Mouse (Mus musculus): ENCODE measurements at regions not wholly inside any gene's neighbourhood (a gene's known extent, or its start where the extent isn't known, plus 50 kb on each side); places are given as distances from the start of the nearest gene placed in this dataset.

DNA sequence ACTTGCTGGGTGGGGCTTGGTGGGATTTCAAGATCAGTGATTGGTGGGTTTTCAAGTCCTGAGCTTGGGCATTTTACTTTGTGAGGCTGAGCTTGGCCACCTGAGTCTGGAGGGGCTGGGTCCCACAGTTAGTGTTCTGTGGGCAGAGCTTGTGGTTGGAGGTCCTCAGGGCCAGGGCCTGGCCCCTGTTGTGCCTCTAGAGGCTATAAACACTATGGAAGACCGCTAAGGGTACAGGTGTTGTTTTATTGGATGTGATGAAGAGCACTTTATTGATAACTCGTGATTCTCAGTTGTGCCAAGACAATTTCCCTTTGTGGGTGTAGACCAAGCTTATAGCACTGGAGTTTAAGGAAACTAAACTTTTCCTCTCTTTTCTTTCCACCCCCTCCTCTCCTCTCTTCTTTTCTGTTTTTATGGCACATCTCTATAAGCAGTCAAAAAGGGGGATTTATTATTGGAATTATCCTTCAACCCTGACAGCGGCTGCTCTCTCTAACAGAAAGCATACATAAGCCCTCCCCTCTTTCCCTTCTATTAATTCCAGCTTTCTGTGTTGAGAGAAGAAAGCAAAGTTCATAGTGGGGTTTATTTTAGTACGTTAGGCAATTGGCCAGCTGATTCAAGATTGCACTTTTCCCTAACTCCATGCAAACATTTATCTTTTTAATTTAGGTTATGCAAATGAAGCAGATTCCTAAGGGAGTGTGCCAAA is 332.0 kb upstream of the Rnaseh2b start:
- H3K27ac ChIP-seq (replicated peaks; ENCODE audit: low read depth, low read length): no peak overlapping the region
- ATAC-seq (replicated peaks; ENCODE audit: insufficient number of reproducible peaks, low FRiP score, low TSS enrichment, low read depth): no peak
- no peak for DNase-seq (ENCODE audit: low spot score)
- 70% methylated on average over 4 of the region's 4 CpGs for WGBS
- no peaks in the 10 kb centered on the region for H3K36me3 ChIP-seq (replicated peaks; ENCODE audit: control insufficient read depth, insufficient read depth, low read depth, low read length)
- no peaks in the 10 kb centered on the region for H3K27me3 ChIP-seq (ENCODE audit: control insufficient read depth, insufficient read depth, low read length)
- no peak overlapping the region for H3K4me3 ChIP-seq (ENCODE audit: low read depth, low read length)
- H3K4me1 ChIP-seq (ENCODE audit: control insufficient read depth, insufficient read depth, low read length): no peaks in the 10 kb centered on the region
- no peaks in the 10 kb centered on the region for H3K9me3 ChIP-seq (replicated peaks; ENCODE audit: control insufficient read depth, low read length)
- no peak overlapping the region for H3K4me2 ChIP-seq (ENCODE audit: low read depth, low read length)
- H3K9ac ChIP-seq (replicated peaks; ENCODE audit: low read length): no peak overlapping the region

DNA sequence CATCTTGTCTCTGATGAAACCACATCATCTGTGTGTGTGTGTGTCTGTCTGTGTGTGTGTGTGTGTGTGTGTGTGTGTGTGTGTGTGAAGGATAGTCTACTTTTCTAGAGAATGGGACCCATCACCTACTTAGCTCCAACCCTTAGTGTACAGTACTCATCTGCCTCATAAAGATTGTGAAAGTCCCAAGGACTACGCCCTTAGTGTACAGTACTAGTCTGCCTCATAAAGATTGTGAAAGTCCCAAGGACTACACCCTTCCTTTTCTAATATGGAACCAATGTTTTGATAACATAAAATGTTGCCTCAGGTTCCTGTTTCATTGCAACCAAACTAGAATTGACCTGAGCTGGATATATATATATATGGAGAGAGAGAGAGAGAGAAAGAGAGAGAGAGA is 323.9 kb upstream of the Rnaseh2b start:
- ATAC-seq (replicated peaks; ENCODE audit: insufficient number of reproducible peaks, low FRiP score, low TSS enrichment, low read depth): no peak
- WGBS: 94% methylated on average over 1 of the region's 1 CpGs
- H3K36me3 ChIP-seq (replicated peaks; ENCODE audit: control insufficient read depth, insufficient read depth, low read depth, low read length): no peaks in the 10 kb centered on the region
- H3K27ac ChIP-seq (replicated peaks; ENCODE audit: low read depth, low read length): no peak overlapping the region
- H3K4me1 ChIP-seq (ENCODE audit: control insufficient read depth, insufficient read depth, low read length): no peaks in the 10 kb centered on the region
- H3K27me3 ChIP-seq (ENCODE audit: control insufficient read depth, insufficient read depth, low read length): no peaks in the 10 kb centered on the region
- no peak overlapping the region for H3K9ac ChIP-seq (replicated peaks; ENCODE audit: low read length)
- no peak overlapping the region for H3K4me2 ChIP-seq (ENCODE audit: low read depth, low read length)
- no peak for DNase-seq (ENCODE audit: low spot score)
- no peaks in the 10 kb centered on the region for H3K9me3 ChIP-seq (replicated peaks; ENCODE audit: control insufficient read depth, low read length)
- no peak overlapping the region for H3K4me3 ChIP-seq (ENCODE audit: low read depth, low read length)

- no peak for ATAC-seq (replicated peaks; ENCODE audit: insufficient number of reproducible peaks, low FRiP score, low TSS enrichment, low read depth)
- WGBS: 84% methylated on average over 5 of the region's 5 CpGs
These were observed 323.3 kb upstream of the Rnaseh2b start for GRCm38 (mm10) chr14:61968957-61969535.

GRCm38 (mm10) chr14:61970591-61970990 is 321.8 kb upstream of the Rnaseh2b start:
- no peak for DNase-seq (ENCODE audit: low spot score)
- H3K4me1 ChIP-seq (ENCODE audit: control insufficient read depth, insufficient read depth, low read length): no peaks in the 10 kb centered on the region
- no peaks in the 10 kb centered on the region for H3K36me3 ChIP-seq (replicated peaks; ENCODE audit: control insufficient read depth, insufficient read depth, low read depth, low read length)
- no peak for ATAC-seq (replicated peaks; ENCODE audit: insufficient number of reproducible peaks, low FRiP score, low TSS enrichment, low read depth)
- H3K4me3 ChIP-seq (ENCODE audit: low read depth, low read length): no peak overlapping the region
- H3K9ac ChIP-seq (replicated peaks; ENCODE audit: low read length): no peak overlapping the region
- WGBS: 90% methylated on average over 3 of the region's 3 CpGs
- no peaks in the 10 kb centered on the region for H3K27me3 ChIP-seq (ENCODE audit: control insufficient read depth, insufficient read depth, low read length)
- H3K4me2 ChIP-seq (ENCODE audit: low read depth, low read length): no peak overlapping the region
- no peak overlapping the region for H3K27ac ChIP-seq (replicated peaks; ENCODE audit: low read depth, low read length)
- no peaks in the 10 kb centered on the region for H3K9me3 ChIP-seq (replicated peaks; ENCODE audit: control insufficient read depth, low read length)

More at GRCm38 (mm10) chr14:61968957-61969535, 323.3 kb upstream of the Rnaseh2b start:
- no peak overlapping the region for H3K9ac ChIP-seq (replicated peaks; ENCODE audit: low read length)
- H3K4me2 ChIP-seq (ENCODE audit: low read depth, low read length): no peak overlapping the region
- no peaks in the 10 kb centered on the region for H3K9me3 ChIP-seq (replicated peaks; ENCODE audit: control insufficient read depth, low read length)
- H3K4me1 ChIP-seq (ENCODE audit: control insufficient read depth, insufficient read depth, low read length): no peaks in the 10 kb centered on the region
- H3K27me3 ChIP-seq (ENCODE audit: control insufficient read depth, insufficient read depth, low read length): no peaks in the 10 kb centered on the region
- no peak for DNase-seq (ENCODE audit: low spot score)
- H3K36me3 ChIP-seq (replicated peaks; ENCODE audit: control insufficient read depth, insufficient read depth, low read depth, low read length): no peaks in the 10 kb centered on the region
- no peak overlapping the region for H3K4me3 ChIP-seq (ENCODE audit: low read depth, low read length)
- no peak overlapping the region for H3K27ac ChIP-seq (replicated peaks; ENCODE audit: low read depth, low read length)

DNA sequence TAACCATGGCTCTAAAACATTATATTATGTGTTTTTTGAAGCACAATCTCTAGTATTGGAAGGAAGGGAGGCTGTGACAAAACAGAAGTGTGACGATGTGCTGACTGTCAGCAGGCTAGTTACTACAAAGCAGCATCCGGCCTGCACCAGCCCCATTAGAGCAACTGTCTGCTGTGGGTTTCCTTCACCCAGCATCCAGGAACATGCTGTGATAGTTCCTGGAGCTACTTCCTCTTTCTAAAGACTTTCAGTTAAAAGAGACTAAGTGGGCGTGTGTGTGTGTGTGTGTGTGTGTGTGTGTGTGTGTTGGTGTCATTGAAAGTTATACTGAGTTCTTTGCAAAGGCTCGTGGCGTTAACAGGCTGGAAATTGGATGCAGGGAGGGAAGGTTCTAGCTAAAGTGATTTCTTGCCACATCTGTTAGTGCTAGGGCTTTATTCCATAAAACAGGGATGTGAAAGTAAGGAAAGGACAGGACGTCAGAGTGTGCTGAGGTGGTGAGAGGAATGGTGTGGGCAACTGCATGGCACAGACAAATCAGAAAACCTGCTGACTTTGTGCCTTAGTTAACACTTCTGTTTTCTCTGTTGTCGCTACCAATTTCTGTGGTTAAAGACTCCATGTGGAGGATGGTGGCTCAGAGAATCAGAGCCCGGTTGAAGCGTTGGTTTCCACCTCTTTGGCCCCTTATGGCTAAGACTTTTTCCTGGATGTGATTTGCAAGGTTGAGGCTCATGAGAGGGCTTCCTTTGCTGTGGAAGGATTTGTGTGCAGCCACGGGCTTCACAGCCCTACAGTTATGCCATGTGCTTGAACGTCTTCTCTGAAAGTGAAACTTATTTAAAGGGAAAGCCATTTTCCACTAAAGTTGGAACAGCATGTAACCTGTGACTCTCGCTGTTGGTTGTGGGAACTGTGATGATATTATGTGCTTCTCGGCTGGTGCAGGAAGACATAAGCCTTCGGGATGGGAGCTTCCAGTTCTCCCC is 321.0 kb upstream of the Rnaseh2b start:
- Histone ChIP-seq H3K4me2 (ENCODE audit: low read depth, low read length) (no peak overlapping the region), H3K9ac (replicated peaks; ENCODE audit: low read length) (no peak overlapping the region), H3K27ac (replicated peaks; ENCODE audit: low read depth, low read length) (no peak overlapping the region), H3K4me1 (ENCODE audit: control insufficient read depth, insufficient read depth, low read length) (no peaks in the 10 kb centered on the region), H3K4me3 (ENCODE audit: low read depth, low read length) (no peak overlapping the region), H3K9me3 (replicated peaks; ENCODE audit: control insufficient read depth, low read length) (no peaks in the 10 kb centered on the region), H3K27me3 (ENCODE audit: control insufficient read depth, insufficient read depth, low read length) (no peaks in the 10 kb centered on the region), H3K36me3 (replicated peaks; ENCODE audit: control insufficient read depth, insufficient read depth, low read depth, low read length) (no peaks in the 10 kb centered on the region)
- 76% methylated on average over 14 of the region's 14 CpGs for WGBS
- ATAC-seq (replicated peaks; ENCODE audit: insufficient number of reproducible peaks, low FRiP score, low TSS enrichment, low read depth): no peak
- DNase-seq (ENCODE audit: low spot score): no peak

DNA sequence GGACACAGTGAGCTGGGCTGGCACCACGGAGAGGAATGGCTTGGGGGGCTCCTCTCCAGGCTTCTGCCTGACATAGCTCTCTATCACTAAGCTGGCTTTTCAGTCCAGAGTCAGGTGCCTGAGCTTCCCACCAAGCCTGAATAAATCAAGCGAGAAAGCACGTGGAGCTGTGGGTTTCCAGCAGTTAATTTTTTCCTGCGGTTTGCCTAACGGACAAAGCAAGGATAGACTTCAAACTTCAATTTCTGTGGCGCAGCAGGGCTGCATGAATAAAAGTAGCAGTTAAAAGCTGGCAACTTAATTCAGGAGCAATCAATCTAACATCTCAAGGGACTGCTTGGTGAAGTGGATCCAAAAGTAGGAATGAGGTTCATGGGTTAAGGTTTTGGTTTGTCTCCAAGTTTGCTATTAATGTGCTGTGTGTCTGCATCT is 317.1 kb upstream of the Rnaseh2b start:
- DNase-seq (ENCODE audit: low spot score) (no peak), ATAC-seq (replicated peaks; ENCODE audit: insufficient number of reproducible peaks, low FRiP score, low TSS enrichment, low read depth) (no peak)
- no peaks in the 10 kb centered on the region for H3K36me3 ChIP-seq (replicated peaks; ENCODE audit: control insufficient read depth, insufficient read depth, low read depth, low read length)
- no peaks in the 10 kb centered on the region for H3K9me3 ChIP-seq (replicated peaks; ENCODE audit: control insufficient read depth, low read length)
- H3K27me3 ChIP-seq (ENCODE audit: control insufficient read depth, insufficient read depth, low read length): no peaks in the 10 kb centered on the region
- no peaks in the 10 kb centered on the region for H3K4me1 ChIP-seq (ENCODE audit: control insufficient read depth, insufficient read depth, low read length)
- H3K9ac ChIP-seq (replicated peaks; ENCODE audit: low read length): no peak overlapping the region
- no peak overlapping the region for H3K4me2 ChIP-seq (ENCODE audit: low read depth, low read length)
- H3K27ac ChIP-seq (replicated peaks; ENCODE audit: low read depth, low read length): no peak overlapping the region
- 72% methylated on average over 6 of the region's 6 CpGs for WGBS
- H3K4me3 ChIP-seq (ENCODE audit: low read depth, low read length): no peak overlapping the region

- Histone ChIP-seq H3K27me3 (ENCODE audit: control insufficient read depth, insufficient read depth, low read length) (no peaks in the 10 kb centered on the region), H3K27ac (replicated peaks; ENCODE audit: low read depth, low read length) (no peak overlapping the region), H3K9ac (replicated peaks; ENCODE audit: low read length) (no peak overlapping the region), H3K36me3 (replicated peaks; ENCODE audit: control insufficient read depth, insufficient read depth, low read depth, low read length) (no peaks in the 10 kb centered on the region), H3K4me3 (ENCODE audit: low read depth, low read length) (no peak overlapping the region), H3K4me2 (ENCODE audit: low read depth, low read length) (no peak overlapping the region), H3K4me1 (ENCODE audit: control insufficient read depth, insufficient read depth, low read length) (no peaks in the 10 kb centered on the region), H3K9me3 (replicated peaks; ENCODE audit: control insufficient read depth, low read length) (no peaks in the 10 kb centered on the region)
- DNase-seq (ENCODE audit: low spot score): no peak
- ATAC-seq (replicated peaks; ENCODE audit: insufficient number of reproducible peaks, low FRiP score, low TSS enrichment, low read depth): no peak
- 69% methylated on average over 3 of the region's 3 CpGs for WGBS
These were observed 311.8 kb upstream of the Rnaseh2b start for GRCm38 (mm10) chr14:61980581-61980980.

Data from embryonic facial prominence, embryonic 11.5 days (tissue).